Mouse (Mus musculus) kidney, embryonic 16.5 days (tissue): ENCODE results near the gene Gm20388. TPM values are rescaled to one million over a fixed set of nuclear protein-coding genes. Genes with fewer than 3 reads are reported as not detected.
A peak's percentile ranks its signal among the peaks of the same experiment; 100 is the strongest.

Experiments
- ATAC-seq: fragments of 200-750 bp; cut with Nextera tagmentation; 2 replicates; pipeline ENCODE4 v1.8.0; 2017; ENCODE audit warnings: moderate TSS enrichment; ENCODE audit not compliant: low FRiP score, low TSS enrichment
- H3K27ac ChIP-seq: fragments of 300-500 bp; sonication (generic); 2 replicates; pipeline ENCODE4 v1.5.1; 2014; ENCODE audit warnings: low read length
- H3K27me3 ChIP-seq: fragments of 300-500 bp; sonication (generic); 2 replicates; pipeline ENCODE4 v1.6.1; 2014; ENCODE audit warnings: low read length, control low read depth, mixed read lengths; ENCODE audit not compliant: insufficient read depth
- H3K36me3 ChIP-seq: fragments of 300-500 bp; sonication (generic); 2 replicates; pipeline ENCODE4 v1.6.1; 2014; ENCODE audit warnings: low read length, control low read depth, mixed read lengths; ENCODE audit not compliant: insufficient read depth
- H3K4me1 ChIP-seq: fragments of 300-500 bp; sonication (generic); 2 replicates; pipeline ENCODE4 v1.6.1; 2014; ENCODE audit warnings: low read length, control low read depth, mixed read lengths; ENCODE audit not compliant: insufficient read depth
- H3K4me2 ChIP-seq: fragments of 300-500 bp; sonication (generic); replicated peaks from 2 replicates; pipeline ENCODE4 v1.6.1; 2014; ENCODE audit warnings: low read depth, low read length
- H3K4me3 ChIP-seq: fragments of 300-500 bp; sonication (generic); 2 replicates; pipeline ENCODE4 v1.5.1; 2014; ENCODE audit warnings: mild to moderate bottlenecking, low read length
- H3K9ac ChIP-seq: fragments of 300-500 bp; sonication (generic); replicated peaks from 2 replicates; pipeline ENCODE4 v1.6.1; 2014; ENCODE audit warnings: low read length
- H3K9me3 ChIP-seq: fragments of 300-500 bp; sonication (generic); 2 replicates; pipeline ENCODE4 v1.6.1; 2016; ENCODE audit warnings: low read length, control low read depth
- WGBS: fragments of 180-500 bp; shearing (Covaris S2); extraction: QIAGEN DNeasy Blood & Tissue Kit; methylation state at CpG from one replicate; pipeline ENCODE4 v1.1.7; 2014; 5-methylcytosine and 5-hydroxymethylcytosine counted together
- polyA plus RNA-seq: library from polyadenylated mRNA; unstranded; fragments of >200 nt; fragmentation: Nextera tagmentation; extraction: Ambion mirVana; gene quantifications from 2 replicates; pipeline ENCODE4 v1.2.1, GENCODE M21; 2015

Gene Gm20388
- polyA plus RNA-seq, 1 experiment from 2014 or later, result 7.7 TPM

DNA sequence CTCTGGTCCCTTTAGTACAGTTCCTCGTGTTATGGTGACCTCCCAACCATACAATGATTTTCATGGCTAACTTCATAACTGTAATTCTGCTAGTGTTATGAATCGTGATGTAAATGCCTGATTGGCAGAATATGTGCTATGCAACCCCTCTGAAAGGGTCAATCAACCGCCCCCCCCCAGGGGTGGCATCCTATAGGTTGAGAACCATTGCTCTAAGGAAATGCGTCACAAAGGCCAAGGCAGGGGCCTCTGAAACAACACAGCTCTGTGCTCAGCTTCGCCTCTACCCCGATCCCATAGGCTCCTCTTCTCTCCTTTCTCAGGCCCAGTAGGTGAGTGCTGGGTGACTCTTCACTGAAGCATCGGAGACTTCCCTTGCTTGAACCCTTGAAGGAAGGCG is 775.0 kb downstream of the Gm20388 start:
- Histone ChIP-seq H3K27ac (no peak overlapping the region), H3K9ac (no peak overlapping the region), H3K4me3 (no peak overlapping the region), H3K4me2 (no peak overlapping the region), H3K9me3 (no peaks in the 10 kb centered on the region), H3K4me1 (peaks cover 2% of the 10 kb centered on the region; the same call in 1 of the 2 replicates), H3K27me3 (no peaks in the 10 kb centered on the region), H3K36me3 (no peaks in the 10 kb centered on the region)
- no peak for ATAC-seq
- 81% methylated on average over 8 of the region's 8 CpGs for WGBS

DNA sequence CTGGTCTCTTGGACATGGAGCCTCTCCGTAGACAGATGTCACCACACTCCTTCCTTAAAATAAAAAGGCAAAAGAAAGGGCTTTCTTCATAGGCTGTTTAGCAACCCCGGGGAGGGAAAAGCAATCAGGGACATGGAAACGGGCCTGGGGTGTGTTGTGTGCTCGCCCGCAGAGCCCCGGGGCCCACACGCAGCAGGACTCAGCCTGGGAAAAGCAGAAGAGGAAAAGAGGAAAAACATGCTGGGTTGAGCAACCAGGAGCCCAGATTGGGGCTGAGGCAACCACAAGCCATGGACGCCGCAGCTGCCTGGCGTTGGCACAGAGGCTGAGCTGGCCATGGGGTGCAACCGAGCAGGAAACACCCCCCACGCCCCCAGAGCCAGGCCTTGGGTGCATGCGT is 775.4 kb downstream of the Gm20388 start:
- Histone ChIP-seq H3K27ac (no peak overlapping the region), H3K4me3 (no peak overlapping the region), H3K9me3 (no peaks in the 10 kb centered on the region), H3K4me2 (no peak overlapping the region), H3K4me1 (peaks cover 2% of the 10 kb centered on the region; the same call in 1 of the 2 replicates), H3K36me3 (no peaks in the 10 kb centered on the region), H3K27me3 (no peaks in the 10 kb centered on the region), H3K9ac (no peak overlapping the region)
- WGBS, result 91% methylated on average over 13 of the region's 13 CpGs
- no peak for ATAC-seq

DNA sequence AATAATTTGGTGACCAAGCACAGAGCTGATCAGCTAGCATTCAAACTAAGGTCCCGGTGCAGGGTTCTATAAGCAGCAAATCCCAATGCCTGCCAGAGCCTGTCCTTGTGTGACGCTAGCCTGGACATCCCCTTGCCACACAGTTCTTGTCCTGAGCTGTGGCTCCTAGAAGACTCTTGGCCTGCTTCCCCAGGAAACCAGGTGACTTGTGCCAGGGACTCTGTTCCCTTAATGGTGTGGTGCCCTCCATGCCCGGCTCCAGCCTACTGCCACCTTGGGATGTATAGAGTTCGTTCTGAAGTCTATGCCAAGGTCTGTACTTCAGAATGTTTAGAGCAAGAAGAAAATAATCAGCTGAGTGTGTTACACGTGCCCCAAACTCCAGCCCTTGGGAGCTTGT is 775.9 kb downstream of the Gm20388 start:
- 84% methylated on average over 5 of the region's 5 CpGs for WGBS
- H3K9me3 ChIP-seq, result no peaks in the 10 kb centered on the region
- no peak overlapping the region for H3K4me2 ChIP-seq
- no peak overlapping the region for H3K4me3 ChIP-seq
- no peaks in the 10 kb centered on the region for H3K36me3 ChIP-seq
- H3K27me3 ChIP-seq, result no peaks in the 10 kb centered on the region
- no peak for ATAC-seq
- no peak overlapping the region for H3K9ac ChIP-seq
- peaks cover 2% of the 10 kb centered on the region; the same call in 1 of the 2 replicates for H3K4me1 ChIP-seq
- no peak overlapping the region for H3K27ac ChIP-seq

DNA sequence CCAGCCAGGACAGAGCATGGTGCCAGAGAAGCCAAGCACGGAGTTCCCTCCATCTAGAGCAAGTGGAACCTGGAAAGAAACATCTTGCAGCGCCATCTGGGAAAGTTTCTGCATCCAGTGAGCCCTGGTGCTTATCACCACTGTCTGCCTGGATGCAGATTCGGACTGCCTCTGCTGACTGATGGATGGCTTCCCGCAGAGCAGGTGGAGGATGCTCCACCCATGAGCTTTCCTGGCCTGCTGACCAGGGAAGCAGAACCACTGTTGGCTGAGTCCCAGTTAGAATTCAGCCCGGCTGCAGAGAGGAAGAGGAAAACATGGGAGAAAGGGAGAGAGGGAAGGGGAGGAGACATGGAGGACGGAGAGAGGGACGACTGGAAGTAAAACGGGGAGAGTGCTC is 777.1 kb downstream of the Gm20388 start:
- Histone ChIP-seq H3K27ac (no peak overlapping the region), H3K9me3 (no peaks in the 10 kb centered on the region), H3K27me3 (no peaks in the 10 kb centered on the region), H3K9ac (no peak overlapping the region), H3K36me3 (no peaks in the 10 kb centered on the region), H3K4me3 (no peak overlapping the region), H3K4me2 (no peak overlapping the region), H3K4me1 (peaks cover 2% of the 10 kb centered on the region; the same call in 1 of the 2 replicates)
- WGBS, result 56% methylated on average over 8 of the region's 8 CpGs
- ATAC-seq, result no peak

DNA sequence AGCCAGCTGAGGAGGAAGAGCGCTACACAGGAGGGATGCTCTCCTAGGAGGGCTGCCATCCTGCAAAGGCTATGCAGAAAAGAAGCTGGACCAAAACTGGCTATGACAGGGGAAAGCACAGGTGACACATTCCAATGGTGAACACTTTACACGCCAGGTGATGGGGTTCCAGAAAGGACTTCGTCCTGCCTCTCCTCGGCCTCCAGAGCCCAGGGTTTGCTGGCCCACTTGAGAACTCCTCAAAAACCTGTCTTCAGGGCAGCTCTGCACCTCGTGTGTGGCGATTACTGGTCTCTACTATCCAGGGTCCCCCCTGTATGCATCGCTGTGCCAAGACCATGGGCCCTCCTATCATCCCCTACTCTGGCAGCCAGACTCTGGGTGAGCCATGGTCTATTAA is 777.9 kb downstream of the Gm20388 start:
- ATAC-seq, result no peak
- peaks cover 2% of the 10 kb centered on the region; the same call in 1 of the 2 replicates for H3K4me1 ChIP-seq
- 89% methylated on average over 7 of the region's 7 CpGs for WGBS
- no peak overlapping the region for H3K9ac ChIP-seq
- H3K4me3 ChIP-seq, result no peak overlapping the region
- no peak overlapping the region for H3K27ac ChIP-seq
- no peak overlapping the region for H3K4me2 ChIP-seq
- no peaks in the 10 kb centered on the region for H3K36me3 ChIP-seq
- no peaks in the 10 kb centered on the region for H3K27me3 ChIP-seq
- no peaks in the 10 kb centered on the region for H3K9me3 ChIP-seq

DNA sequence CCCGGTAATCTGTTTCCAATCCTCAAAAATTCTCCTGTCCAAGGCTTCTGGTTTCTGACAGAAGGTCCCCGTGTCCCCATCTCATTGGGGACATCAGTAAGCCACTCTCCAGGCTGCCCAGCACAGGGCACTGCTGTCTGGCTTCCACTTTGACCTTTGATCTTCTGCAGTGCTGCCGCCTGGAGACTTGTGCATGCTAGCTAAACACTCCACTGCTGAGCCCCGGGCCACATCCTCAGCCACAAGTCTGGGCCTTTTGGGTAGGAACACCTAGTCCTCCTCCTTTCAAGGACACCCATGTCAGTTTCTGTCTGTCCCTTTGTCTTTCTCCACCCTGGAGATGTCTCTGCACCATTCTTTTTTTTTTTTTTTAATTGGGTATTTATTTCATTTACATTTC is 782.3 kb downstream of the Gm20388 start:
- H3K4me1 ChIP-seq, result peaks cover 26% of the 10 kb centered on the region; the same call in 1 of the 2 replicates
- 54% methylated on average over 4 of the region's 4 CpGs for WGBS
- no peaks in the 10 kb centered on the region for H3K36me3 ChIP-seq
- no peak overlapping the region for H3K4me3 ChIP-seq
- H3K27me3 ChIP-seq, result no peaks in the 10 kb centered on the region
- ATAC-seq, result no peak
- H3K9ac ChIP-seq, result no peak overlapping the region
- H3K9me3 ChIP-seq, result no peaks in the 10 kb centered on the region
- no peak overlapping the region for H3K4me2 ChIP-seq
- H3K27ac ChIP-seq, result no peak overlapping the region

DNA sequence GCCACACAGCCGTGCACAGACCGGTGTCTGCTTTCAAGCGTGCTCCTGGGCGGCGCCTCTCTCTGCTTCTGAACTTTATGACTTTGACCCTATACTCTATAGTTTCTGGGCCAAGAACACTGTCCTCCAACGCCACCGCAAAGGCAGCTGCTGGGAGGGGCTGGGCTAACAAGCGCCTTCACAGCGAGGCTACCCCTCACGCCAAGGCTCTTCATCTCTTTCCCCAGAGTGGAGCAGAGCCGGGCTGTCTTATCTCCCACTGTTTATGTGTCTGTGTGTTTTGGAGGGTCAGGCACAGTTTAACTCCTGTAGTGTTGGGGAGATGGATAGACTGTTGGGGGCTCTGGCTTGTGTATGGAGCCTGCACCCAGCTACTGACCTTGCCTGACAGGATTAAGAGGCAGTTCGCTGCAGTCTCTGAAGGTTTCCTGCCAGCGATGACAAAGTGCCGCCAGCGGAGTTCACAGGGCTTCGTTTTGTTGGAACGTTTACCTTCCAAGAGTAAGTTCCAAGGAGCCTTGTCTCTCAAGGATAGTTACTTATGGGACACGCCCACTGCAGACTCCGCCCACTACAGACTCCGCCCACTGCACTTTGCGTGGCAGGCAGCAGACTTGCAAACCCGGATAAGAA is 783.3 kb downstream of the Gm20388 start:
- Histone ChIP-seq H3K4me2 (peak overlapping the region; percentile 14), H3K27me3 (no peaks in the 10 kb centered on the region), H3K4me3 (no peak overlapping the region), H3K9ac (no peak overlapping the region), H3K4me1 (peaks cover 26% of the 10 kb centered on the region; the same call in 1 of the 2 replicates), H3K9me3 (no peaks in the 10 kb centered on the region), H3K36me3 (no peaks in the 10 kb centered on the region), H3K27ac (peak overlapping the region; percentile 47)
- 13% methylated on average over 22 of the region's 22 CpGs for WGBS
- peak; percentile 82 for ATAC-seq

DNA sequence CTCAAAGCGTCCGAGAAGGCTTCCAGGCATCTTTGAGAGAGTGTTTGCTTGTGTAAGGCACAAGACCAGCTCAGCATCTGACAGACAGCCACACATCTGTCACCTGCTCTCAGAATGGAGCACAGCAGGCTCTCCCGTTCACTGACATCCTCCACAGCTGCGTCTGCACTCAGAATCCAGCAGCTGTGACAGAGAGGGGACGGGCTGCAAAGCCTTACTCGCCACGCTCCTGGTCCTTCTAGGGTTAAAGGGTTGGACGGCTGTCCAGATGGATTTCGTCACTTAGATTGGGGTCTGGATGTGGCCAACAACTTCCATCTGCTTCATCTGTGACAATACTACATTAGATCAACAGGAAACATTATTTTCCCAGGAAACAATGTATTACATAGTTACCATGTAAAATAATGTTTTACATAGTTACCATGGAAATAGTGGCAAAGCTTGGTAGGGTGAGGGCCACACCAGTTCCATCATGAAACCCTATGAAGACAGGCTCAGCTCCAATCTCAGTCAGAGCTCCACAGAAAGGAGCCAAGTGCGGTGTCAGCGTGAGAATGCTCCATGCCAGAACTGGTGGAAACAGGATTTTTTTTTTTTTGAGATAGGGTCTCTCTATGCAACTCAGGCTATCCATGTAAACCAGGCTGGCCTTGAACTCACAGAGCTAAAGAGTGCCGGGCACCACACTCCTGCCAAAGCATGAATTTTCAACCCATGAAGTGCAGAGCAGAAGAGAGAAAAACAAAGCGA is 785.9 kb downstream of the Gm20388 start:
- 29% methylated on average over 13 of the region's 13 CpGs for WGBS
- H3K36me3 ChIP-seq, result no peaks in the 10 kb centered on the region

DNA sequence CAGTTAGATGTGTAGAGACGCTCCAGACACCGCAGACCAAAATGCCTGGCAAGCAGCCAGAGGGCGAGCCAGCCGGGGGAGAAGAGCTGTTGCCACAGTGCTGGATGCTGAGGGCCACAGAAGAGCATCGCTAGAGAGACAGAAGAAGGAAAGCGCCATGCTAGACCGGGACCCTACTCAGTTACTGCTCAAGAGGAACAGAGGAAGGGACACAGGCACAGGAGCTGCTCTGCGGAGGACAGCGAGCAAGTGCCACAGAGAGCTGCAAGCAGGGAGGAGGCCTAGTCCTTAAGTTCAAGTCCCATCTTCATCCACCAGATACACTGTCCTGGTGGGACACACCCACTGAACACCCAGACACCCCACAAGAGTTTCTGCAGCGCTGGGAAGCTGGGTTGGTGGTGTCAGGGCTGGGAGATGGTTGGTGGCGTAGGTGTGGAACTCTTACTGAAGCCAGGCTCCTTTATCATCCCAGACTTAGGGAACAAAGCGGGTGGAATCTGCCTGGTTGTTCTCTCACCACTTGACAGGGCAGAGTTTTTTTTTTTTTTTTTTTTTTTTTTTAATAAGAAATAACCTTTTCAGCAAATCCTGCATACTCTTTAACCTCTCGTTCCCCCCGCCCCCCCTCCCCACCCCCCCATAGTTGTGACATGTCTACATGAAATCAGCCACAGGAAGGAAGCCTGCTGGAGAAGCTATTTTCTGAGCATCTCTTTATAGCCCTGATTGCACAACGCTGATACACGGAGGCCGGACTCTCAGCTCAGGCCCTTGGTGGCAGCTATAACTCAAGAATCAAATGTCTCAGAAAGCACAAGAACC is 786.7 kb downstream of the Gm20388 start:
- H3K9me3 ChIP-seq, result no peaks in the 10 kb centered on the region
- ATAC-seq, result no peak
- H3K27ac ChIP-seq, result peak overlapping the region; percentile 78
- H3K9ac ChIP-seq, result no peak overlapping the region; the same call in 1 of the 2 replicates
- no peak overlapping the region for H3K4me2 ChIP-seq
- H3K4me3 ChIP-seq, result no peak overlapping the region
- 67% methylated on average over 17 of the region's 17 CpGs for WGBS
- H3K27me3 ChIP-seq, result 0 out of 2 replicates have a peak, but pooled peaks cover 5% of the 10 kb centered on the region
- no peaks in the 10 kb centered on the region for H3K36me3 ChIP-seq
- H3K4me1 ChIP-seq, result peaks cover 34% of the 10 kb centered on the region; the same call in 1 of the 2 replicates

More for the DNA sequence above, 785.9 kb downstream of the Gm20388 start:
- ATAC-seq, result peak; percentile 67
- no peak overlapping the region; the same call in 1 of the 2 replicates for H3K9ac ChIP-seq
- H3K27ac ChIP-seq, result peak overlapping the region; percentile 78
- H3K4me1 ChIP-seq, result peaks cover 34% of the 10 kb centered on the region; the same call in 1 of the 2 replicates
- H3K4me3 ChIP-seq, result no peak overlapping the region
- H3K4me2 ChIP-seq, result no peak overlapping the region
- H3K27me3 ChIP-seq, result 0 out of 2 replicates have a peak, but pooled peaks cover 2% of the 10 kb centered on the region
- H3K9me3 ChIP-seq, result no peaks in the 10 kb centered on the region
